Mouse (Mus musculus): Measurements from ENCODE around the gene Cpeb1. TPM values are rescaled to one million over a fixed set of nuclear protein-coding genes. Genes with fewer than 3 reads are reported as not detected.

The Cpeb1 gene
- polyA plus RNA-seq (2014; fragmentation: Nextera tagmentation; extraction: Ambion mirVana): 2.9 and 4.5 TPM in 2 replicates

- peak within 1 kb of the TSS; percentile 55 for H3K4me3 ChIP-seq (replicated peaks; ENCODE audit: low read depth, low read length)
- H3K27ac ChIP-seq (replicated peaks; ENCODE audit: low read depth, low read length): no peak within 1 kb of the TSS
- DNase-seq: peak; percentile 80
- no peaks in the 10 kb centered on the region for H3K9me3 ChIP-seq (ENCODE audit: control insufficient read depth, low read length)
- peaks cover 53% of the 10 kb centered on the region for H3K27me3 ChIP-seq (ENCODE audit: control insufficient read depth, insufficient read depth, low read length)
- peaks cover 14% of the 10 kb centered on the region for H3K4me1 ChIP-seq (ENCODE audit: control insufficient read depth, insufficient read depth, low read length)
- peak within 1 kb of the TSS; percentile 93 for H3K4me2 ChIP-seq (ENCODE audit: low read length)
- ATAC-seq (ENCODE audit: low FRiP score, low TSS enrichment): peak; percentile 41; the same call in 1 of the 2 replicates
- H3K36me3 ChIP-seq (ENCODE audit: control insufficient read depth, insufficient read depth, low read length): peaks cover 3% of the 10 kb centered on the region
- peak within 1 kb of the TSS; percentile 42 for H3K9ac ChIP-seq (replicated peaks; ENCODE audit: low read length)
- under 1% methylated on average over 28 of the region's 28 CpGs for WGBS
Measured at GRCm38 (mm10) chr7:81455155-81455651, at the start of gene Cpeb1. Gene Cpeb1 (minus strand): TSS chr7:81455465.

GRCm38 (mm10) chr7:81501050-81501449, 45.8 kb upstream of the Cpeb1 start:
- 87% methylated on average over 2 of the region's 2 CpGs for WGBS
- H3K9me3 ChIP-seq (ENCODE audit: control insufficient read depth, low read length): no peaks in the 10 kb centered on the region
- ATAC-seq (ENCODE audit: low FRiP score, low TSS enrichment): no peak
- H3K27ac ChIP-seq (replicated peaks; ENCODE audit: low read depth, low read length): no peak overlapping the region
- no peak for DNase-seq
- no peaks in the 10 kb centered on the region for H3K36me3 ChIP-seq (ENCODE audit: control insufficient read depth, insufficient read depth, low read length)
- no peaks in the 10 kb centered on the region for H3K4me1 ChIP-seq (ENCODE audit: control insufficient read depth, insufficient read depth, low read length)
- H3K9ac ChIP-seq (replicated peaks; ENCODE audit: low read length): no peak overlapping the region
- no peak overlapping the region for H3K4me3 ChIP-seq (replicated peaks; ENCODE audit: low read depth, low read length)
- H3K4me2 ChIP-seq (ENCODE audit: low read length): no peak overlapping the region
- no peaks in the 10 kb centered on the region for H3K27me3 ChIP-seq (ENCODE audit: control insufficient read depth, insufficient read depth, low read length)

DNA sequence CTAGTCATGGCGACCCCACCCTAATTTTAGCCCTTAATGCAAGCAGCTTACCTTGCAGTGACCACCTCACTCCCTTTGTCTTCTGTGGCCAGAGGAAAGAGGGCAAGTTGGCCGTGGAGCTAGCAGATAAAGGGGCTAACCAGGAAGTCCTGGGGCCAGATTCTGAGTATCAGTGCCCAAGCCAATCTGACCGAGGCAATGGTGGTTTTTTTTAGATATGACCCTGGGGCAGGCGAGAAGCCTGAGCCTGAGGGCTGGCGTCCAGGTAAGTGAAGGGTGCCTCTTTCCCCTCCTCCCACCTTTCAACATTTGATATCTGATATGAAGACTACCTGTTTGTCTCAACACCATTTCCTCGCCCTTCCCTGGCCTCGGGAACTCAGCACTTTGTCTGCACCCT, 42.9 kb upstream of the Cpeb1 start, which contains the start of gene BC048679:
TSS of gene BC048679 (minus strand) at position 101 of the 400 bp plus-strand sequence.
- WGBS: 77% methylated on average over 7 of the region's 7 CpGs
- ATAC-seq (ENCODE audit: low FRiP score, low TSS enrichment) (no peak), DNase-seq (no peak)
- H3K27ac ChIP-seq (replicated peaks; ENCODE audit: low read depth, low read length): no peak within 1 kb of the TSS
- H3K36me3 ChIP-seq (ENCODE audit: control insufficient read depth, insufficient read depth, low read length): no peaks in the 10 kb centered on the region
- H3K4me2 ChIP-seq (ENCODE audit: low read length): no peak within 1 kb of the TSS
- no peak within 1 kb of the TSS for H3K4me3 ChIP-seq (replicated peaks; ENCODE audit: low read depth, low read length)
- H3K9me3 ChIP-seq (ENCODE audit: control insufficient read depth, low read length): no peaks in the 10 kb centered on the region
- no peaks in the 10 kb centered on the region for H3K27me3 ChIP-seq (ENCODE audit: control insufficient read depth, insufficient read depth, low read length)
- no peak within 1 kb of the TSS for H3K9ac ChIP-seq (replicated peaks; ENCODE audit: low read length)
- no peaks in the 10 kb centered on the region for H3K4me1 ChIP-seq (ENCODE audit: control insufficient read depth, insufficient read depth, low read length)

DNA sequence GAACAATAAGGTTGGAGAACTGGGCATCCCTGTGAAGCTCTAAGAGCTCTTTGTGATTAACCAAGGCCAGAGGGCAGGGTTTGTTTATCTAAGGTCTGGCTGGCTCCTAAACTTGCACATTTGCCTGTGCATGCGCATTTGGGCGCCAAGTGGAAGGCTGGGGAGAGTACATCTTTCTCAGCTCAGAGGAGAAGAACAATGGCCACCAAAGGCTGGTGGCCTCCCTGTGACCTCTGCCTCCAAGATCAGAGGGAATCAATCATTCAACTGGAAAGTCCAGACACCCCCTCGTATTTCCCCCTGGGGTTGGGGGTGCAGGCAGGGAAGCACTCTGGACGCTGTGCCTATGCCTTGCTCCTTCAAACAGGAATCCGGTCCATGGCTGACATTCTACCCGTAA, 41.9 kb upstream of the Cpeb1 start:
- ATAC-seq (ENCODE audit: low FRiP score, low TSS enrichment) (no peak), DNase-seq (no peak)
- WGBS: 11% methylated on average over 6 of the region's 6 CpGs
- Histone ChIP-seq H3K27ac (replicated peaks; ENCODE audit: low read depth, low read length) (no peak overlapping the region), H3K36me3 (ENCODE audit: control insufficient read depth, insufficient read depth, low read length) (no peaks in the 10 kb centered on the region), H3K4me3 (replicated peaks; ENCODE audit: low read depth, low read length) (no peak overlapping the region), H3K4me1 (ENCODE audit: control insufficient read depth, insufficient read depth, low read length) (peaks cover 6% of the 10 kb centered on the region), H3K9me3 (ENCODE audit: control insufficient read depth, low read length) (no peaks in the 10 kb centered on the region), H3K27me3 (ENCODE audit: control insufficient read depth, insufficient read depth, low read length) (no peaks in the 10 kb centered on the region), H3K9ac (replicated peaks; ENCODE audit: low read length) (no peak overlapping the region), H3K4me2 (ENCODE audit: low read length) (no peak overlapping the region)

DNA sequence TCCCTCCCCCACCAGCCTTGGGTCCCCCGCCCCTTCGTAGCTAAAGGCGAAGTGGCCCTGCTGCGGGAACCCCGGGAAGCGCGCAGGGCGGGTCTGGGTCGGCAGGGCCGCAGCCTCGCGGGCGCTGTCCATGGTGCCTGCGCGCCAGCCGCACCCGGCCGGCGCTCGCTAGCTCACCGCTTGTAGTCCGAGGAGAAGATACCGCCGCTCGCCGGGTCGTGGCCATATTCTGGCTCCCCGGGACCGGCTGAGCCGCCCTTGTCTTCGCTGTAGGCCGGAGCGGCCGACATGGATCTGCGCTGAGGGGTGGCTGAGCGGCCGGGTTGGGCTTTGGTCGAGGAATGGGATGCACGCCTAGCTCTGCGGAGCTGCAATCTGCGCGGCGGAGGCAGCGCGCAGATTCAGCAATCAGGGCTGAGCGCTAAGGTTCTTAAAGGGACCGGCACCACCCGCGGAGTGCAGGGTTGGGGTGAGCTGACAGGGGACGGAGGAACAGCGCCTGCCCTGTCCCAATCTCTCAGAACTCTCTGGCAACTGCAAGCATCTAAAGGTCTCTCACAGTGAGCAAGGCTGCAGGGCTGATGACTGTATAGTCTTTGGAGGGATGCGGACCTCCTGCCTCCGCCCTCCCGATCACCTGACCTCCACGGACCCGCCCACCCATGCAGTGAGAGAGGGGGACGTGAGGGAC, 38.2 kb upstream of the Cpeb1 start, which contains the start of gene Ap3b2:
TSS of gene Ap3b2 (minus strand) at position 595 of the 691 bp plus-strand sequence.
- Histone ChIP-seq H3K4me3 (replicated peaks; ENCODE audit: low read depth, low read length) (peak within 1 kb of the TSS; percentile 82), H3K27me3 (ENCODE audit: control insufficient read depth, insufficient read depth, low read length) (no peaks in the 10 kb centered on the region), H3K4me1 (ENCODE audit: control insufficient read depth, insufficient read depth, low read length) (peaks cover 22% of the 10 kb centered on the region), H3K27ac (replicated peaks; ENCODE audit: low read depth, low read length) (peak within 1 kb of the TSS; percentile 98), H3K4me2 (ENCODE audit: low read length) (peak within 1 kb of the TSS; percentile 70), H3K9ac (replicated peaks; ENCODE audit: low read length) (peak within 1 kb of the TSS; percentile 97), H3K36me3 (ENCODE audit: control insufficient read depth, insufficient read depth, low read length) (no peaks in the 10 kb centered on the region), H3K9me3 (ENCODE audit: control insufficient read depth, low read length) (no peaks in the 10 kb centered on the region)
- WGBS: under 1% methylated on average over 57 of the region's 57 CpGs
- peak; percentile 86 for DNase-seq
- peak; percentile 91 for ATAC-seq (ENCODE audit: low FRiP score, low TSS enrichment)

- peak overlapping the region; percentile 97 for H3K9ac ChIP-seq (replicated peaks; ENCODE audit: low read length)
- peak overlapping the region; percentile 82 for H3K4me3 ChIP-seq (replicated peaks; ENCODE audit: low read depth, low read length)
- H3K36me3 ChIP-seq (ENCODE audit: control insufficient read depth, insufficient read depth, low read length): no peaks in the 10 kb centered on the region
- peak overlapping the region; percentile 70 for H3K4me2 ChIP-seq (ENCODE audit: low read length)
- H3K4me1 ChIP-seq (ENCODE audit: control insufficient read depth, insufficient read depth, low read length): peaks cover 22% of the 10 kb centered on the region
- no peaks in the 10 kb centered on the region for H3K9me3 ChIP-seq (ENCODE audit: control insufficient read depth, low read length)
- peak; percentile 8 for DNase-seq
- peak overlapping the region; percentile 98 for H3K27ac ChIP-seq (replicated peaks; ENCODE audit: low read depth, low read length)
- H3K27me3 ChIP-seq (ENCODE audit: control insufficient read depth, insufficient read depth, low read length): no peaks in the 10 kb centered on the region
- ATAC-seq (ENCODE audit: low FRiP score, low TSS enrichment): no peak
- WGBS: 30% methylated on average over 9 of the region's 9 CpGs
Measured at GRCm38 (mm10) chr7:81492628-81493027, 37.4 kb upstream of the Cpeb1 start.

GRCm38 (mm10) chr7:81489649-81490048, 34.4 kb upstream of the Cpeb1 start:
- no peak for DNase-seq
- Histone ChIP-seq H3K4me2 (ENCODE audit: low read length) (no peak overlapping the region), H3K9me3 (ENCODE audit: control insufficient read depth, low read length) (no peaks in the 10 kb centered on the region), H3K9ac (replicated peaks; ENCODE audit: low read length) (no peak overlapping the region), H3K4me1 (ENCODE audit: control insufficient read depth, insufficient read depth, low read length) (peaks cover 22% of the 10 kb centered on the region), H3K27ac (replicated peaks; ENCODE audit: low read depth, low read length) (no peak overlapping the region), H3K36me3 (ENCODE audit: control insufficient read depth, insufficient read depth, low read length) (peaks cover under 1% of the 10 kb centered on the region; the same call in 1 of the 2 replicates), H3K27me3 (ENCODE audit: control insufficient read depth, insufficient read depth, low read length) (no peaks in the 10 kb centered on the region), H3K4me3 (replicated peaks; ENCODE audit: low read depth, low read length) (no peak overlapping the region)
- WGBS: 9% methylated on average over 9 of the region's 9 CpGs
- ATAC-seq (ENCODE audit: low FRiP score, low TSS enrichment): no peak

DNA sequence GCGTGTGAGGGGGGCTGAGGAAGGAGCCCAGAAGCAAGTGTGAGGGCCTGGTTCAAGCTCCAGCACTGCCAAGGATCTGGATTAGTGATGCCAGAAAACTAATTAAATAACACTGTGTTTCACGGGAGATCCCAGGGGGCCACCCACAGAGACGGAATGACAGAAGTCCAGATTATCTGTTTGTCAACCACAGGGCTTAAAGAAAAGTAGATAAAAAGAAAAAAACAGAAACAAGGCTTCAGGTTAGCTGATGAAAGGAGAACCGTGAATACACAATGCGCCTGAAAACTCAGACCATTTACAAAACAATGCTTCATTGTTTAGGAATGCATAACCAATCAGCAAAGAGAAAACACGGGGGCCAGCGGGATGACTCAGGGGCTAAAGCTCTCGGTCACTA, 25.5 kb upstream of the Cpeb1 start:
- no peak overlapping the region for H3K4me2 ChIP-seq (ENCODE audit: low read length)
- peaks cover 47% of the 10 kb centered on the region for H3K36me3 ChIP-seq (ENCODE audit: control insufficient read depth, insufficient read depth, low read length)
- WGBS: under 1% methylated on average over 7 of the region's 8 CpGs
- no peak overlapping the region for H3K4me3 ChIP-seq (replicated peaks; ENCODE audit: low read depth, low read length)
- ATAC-seq (ENCODE audit: low FRiP score, low TSS enrichment): no peak
- no peak overlapping the region for H3K27ac ChIP-seq (replicated peaks; ENCODE audit: low read depth, low read length)
- H3K27me3 ChIP-seq (ENCODE audit: control insufficient read depth, insufficient read depth, low read length): 0 out of 2 replicates have a peak, but pooled peaks cover 4% of the 10 kb centered on the region
- H3K4me1 ChIP-seq (ENCODE audit: control insufficient read depth, insufficient read depth, low read length): no peaks in the 10 kb centered on the region
- DNase-seq: peak; percentile 46
- no peaks in the 10 kb centered on the region for H3K9me3 ChIP-seq (ENCODE audit: control insufficient read depth, low read length)
- no peak overlapping the region for H3K9ac ChIP-seq (replicated peaks; ENCODE audit: low read length)
